Mouse (Mus musculus) embryonic fibroblast, embryonic 13.5 days (primary cell): ENCODE results near the gene Cyp19a1.

Experiments
- CTCF ChIP-seq: IDR thresholded peaks from 2 replicates; pipeline ENCODE4 v1.5.1; 2011; ENCODE audit warnings: mild to moderate bottlenecking, control low read depth, low read length, moderate library complexity, borderline replicate concordance; ENCODE audit not compliant: insufficient read depth
- POLR2A ChIP-seq: IDR thresholded peaks from 2 replicates; pipeline ENCODE4 v1.6.1; 2011; ENCODE audit warnings: low read depth, mild to moderate bottlenecking, control low read depth, low read length, moderate library complexity

DNA sequence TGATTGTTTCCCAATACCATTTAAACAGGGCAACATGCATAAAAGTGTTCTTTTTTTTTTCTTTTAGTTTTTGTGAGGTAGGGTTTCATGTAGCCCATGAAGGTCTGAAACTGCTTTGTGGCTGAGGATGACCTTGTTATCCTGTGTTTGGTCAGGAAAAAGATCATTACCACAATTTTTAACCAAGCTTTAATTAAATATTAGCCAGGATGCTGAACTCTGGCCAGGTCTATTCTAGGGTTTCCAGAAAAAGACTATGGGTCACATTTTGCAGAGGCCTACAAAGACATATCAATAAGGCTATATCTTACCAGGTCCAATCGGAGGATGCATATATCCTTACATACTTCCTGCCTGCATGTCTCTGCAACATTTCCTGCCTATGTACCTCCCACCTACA, 128.7 kb downstream of the Cyp19a1 start:
- no peak for TF ChIP-seq CTCF
- no peak for TF ChIP-seq POLR2A
